In genomic region chr19:47472881-47473400, GRCm38 (mm10) we compare ENCODE assay signal across 8 mouse cellular contexts. TPM values are rescaled to one million over a fixed set of nuclear protein-coding genes. Genes with fewer than 3 reads are reported as not detected.
DNase-seq lines count a peak whose midpoint lies in the region; ATAC-seq and TF ChIP-seq lines count a peak whose summit lies in the region.

No protein-coding gene starts in this region.

- H3K27me3 ChIP-seq in heart, embryonic 15.5 days, result no peaks in the 10 kb centered on the region
- no peaks in the 10 kb centered on the region for H3K27me3 ChIP-seq in heart, embryonic 12.5 days (replicated peaks)
- no peaks in the 10 kb centered on the region for H3K27me3 ChIP-seq in heart, embryonic 16.5 days (ENCODE audit: control insufficient read depth, insufficient read depth, low read length)
- no peaks in the 10 kb centered on the region for H3K27me3 ChIP-seq in midbrain, postnatal 0 days (ENCODE audit: insufficient read depth, low read length)

- 36% methylated on average over 15 of the region's 15 CpGs for WGBS in heart, embryonic 15.5 days
- 44% methylated on average over 15 of the region's 15 CpGs for WGBS in heart, embryonic 12.5 days
- 37% methylated on average over 15 of the region's 15 CpGs for WGBS in heart, embryonic 16.5 days
- WGBS in midbrain, postnatal 0 days, result 25% methylated on average over 15 of the region's 15 CpGs

- H3K9me3 ChIP-seq in heart, embryonic 15.5 days (replicated peaks), result no peaks in the 10 kb centered on the region
- H3K9me3 ChIP-seq in heart, embryonic 12.5 days (replicated peaks), result no peaks in the 10 kb centered on the region
- H3K9me3 ChIP-seq in heart, embryonic 16.5 days (replicated peaks; ENCODE audit: control insufficient read depth, low read length), result 0 out of 2 replicates have a peak, but pooled peaks cover 2% of the 10 kb centered on the region
- H3K9me3 ChIP-seq in midbrain, postnatal 0 days (ENCODE audit: low read length), result no peaks in the 10 kb centered on the region

- TF ChIP-seq CTCF in brain, embryonic 14.5 days (IDR thresholded peaks at IDR 0.05; ENCODE audit: borderline replicate concordance, extremely low read depth, insufficient read depth, insufficient read length), result no peak
- TF ChIP-seq CTCF in midbrain, postnatal 0 days (IDR thresholded peaks at IDR 0.05), result no peak

- DNase-seq in brain, embryonic 14.5 days (ENCODE audit: low read depth), result peak; percentile 84
- peak; percentile 21 for DNase-seq in midbrain, postnatal 0 days (ENCODE audit: low spot score)
- no peak for DNase-seq in layer of hippocampus, adult 9-10 months (ENCODE audit: low spot score)
- no peak for DNase-seq in lung, postnatal 14 days
- no peak for DNase-seq in lung, adult 18-20 months

- H3K4me1 ChIP-seq in heart, embryonic 15.5 days (replicated peaks), result peaks cover 23% of the 10 kb centered on the region
- H3K4me1 ChIP-seq in heart, embryonic 12.5 days (replicated peaks), result peaks cover 22% of the 10 kb centered on the region
- peaks cover 23% of the 10 kb centered on the region for H3K4me1 ChIP-seq in heart, embryonic 16.5 days (ENCODE audit: control insufficient read depth, insufficient read depth, low read length)
- H3K4me1 ChIP-seq in midbrain, postnatal 0 days (ENCODE audit: insufficient read depth, low read length), result 0 out of 2 replicates have a peak, but pooled peaks cover 6% of the 10 kb centered on the region

- peak; percentile 78; the same call in 1 of the 2 replicates for ATAC-seq in heart, embryonic 15.5 days (replicated peaks; ENCODE audit: insufficient number of reproducible peaks, insufficient read depth, low FRiP score, low read depth)
- no peak for ATAC-seq in heart, embryonic 12.5 days (ENCODE audit: insufficient number of reproducible peaks, low FRiP score)
- peak; percentile 78 for ATAC-seq in heart, embryonic 16.5 days (replicated peaks; ENCODE audit: extremely low read depth, insufficient read depth, low FRiP score)
- ATAC-seq in midbrain, postnatal 0 days (ENCODE audit: low FRiP score), result no peak

- H3K9ac ChIP-seq in heart, embryonic 15.5 days, result no peak overlapping the region
- no peak overlapping the region for H3K9ac ChIP-seq in heart, embryonic 12.5 days
- peak overlapping the region; percentile 34 for H3K9ac ChIP-seq in heart, embryonic 16.5 days (ENCODE audit: low read length)
- no peak overlapping the region for H3K9ac ChIP-seq in midbrain, postnatal 0 days (replicated peaks; ENCODE audit: low read length, poor library complexity, severe bottlenecking)

- no peak for TF ChIP-seq POLR2A in brain, embryonic 14.5 days (IDR thresholded peaks at IDR 0.05; ENCODE audit: borderline replicate concordance, extremely low read depth, insufficient read depth, insufficient read length, poor library complexity, severe bottlenecking)

- peak overlapping the region; percentile 12; the same call in 1 of the 2 replicates for H3K27ac ChIP-seq in heart, embryonic 15.5 days
- H3K27ac ChIP-seq in heart, embryonic 12.5 days (ENCODE audit: poor library complexity, severe bottlenecking), result no peak overlapping the region
- 0 out of 2 replicates have a peak overlapping the region, but pooled peaks have one; percentile 21 for H3K27ac ChIP-seq in heart, embryonic 16.5 days (ENCODE audit: low read length)
- H3K27ac ChIP-seq in midbrain, postnatal 0 days (ENCODE audit: low read depth, low read length), result no peak overlapping the region

- no peak overlapping the region for H3K4me3 ChIP-seq in heart, embryonic 15.5 days
- no peak overlapping the region for H3K4me3 ChIP-seq in heart, embryonic 12.5 days
- H3K4me3 ChIP-seq in heart, embryonic 16.5 days (ENCODE audit: low read length), result no peak overlapping the region
- no peak overlapping the region for H3K4me3 ChIP-seq in midbrain, postnatal 0 days (ENCODE audit: low read depth, low read length)

- no peaks in the 10 kb centered on the region for H3K36me3 ChIP-seq in heart, embryonic 15.5 days
- no peaks in the 10 kb centered on the region for H3K36me3 ChIP-seq in heart, embryonic 12.5 days
- no peaks in the 10 kb centered on the region for H3K36me3 ChIP-seq in heart, embryonic 16.5 days (ENCODE audit: control insufficient read depth, insufficient read depth)
- H3K36me3 ChIP-seq in midbrain, postnatal 0 days (ENCODE audit: insufficient read depth, low read length), result no peaks in the 10 kb centered on the region

- peak overlapping the region; percentile 32 for H3K4me2 ChIP-seq in heart, embryonic 15.5 days
- H3K4me2 ChIP-seq in heart, embryonic 12.5 days, result no peak overlapping the region
- H3K4me2 ChIP-seq in heart, embryonic 16.5 days (ENCODE audit: low read depth, low read length), result peak overlapping the region; percentile 42
- H3K4me2 ChIP-seq in midbrain, postnatal 0 days (ENCODE audit: low read depth, low read length, poor library complexity, severe bottlenecking), result no peak overlapping the region; the same call in 1 of the 2 replicates

RNA-seq across cellular contexts. Expression of gene Sh3pxd2a, which starts 8.7 kb away (rescaled TPM):
- polyA plus RNA-seq in heart, embryonic 15.5 days (2015; fragmentation: Nextera tagmentation; extraction: Ambion mirVana), result 5.3 and 7.2 TPM in 2 replicates
- 6.2 TPM in 2 replicates for polyA plus RNA-seq in heart, embryonic 12.5 days (2016; fragmentation: Nextera tagmentation; extraction: Ambion mirVana)
- 10.1 and 14.5 TPM in 2 replicates for polyA plus RNA-seq in brain, embryonic 14.5 days (2012; rRNA removed)
- 4.5 and 6.3 TPM in 2 replicates for polyA plus RNA-seq in heart, embryonic 16.5 days (2015; fragmentation: Nextera tagmentation; extraction: Ambion mirVana)
- total RNA-seq in midbrain, postnatal 0 days (2014; rRNA removed), result 21.0 and 27.4 TPM in 2 replicates
- polyA plus RNA-seq in midbrain, postnatal 0 days (2015; fragmentation: Nextera tagmentation; extraction: Ambion mirVana), result 1.2 and 1.5 TPM in 2 replicates

Comparison
In these comparisons a context has a peak if more than half of its experiments do, and no peak if none do; other contexts are left out.
1. ATAC-seq: peak in heart, embryonic 15.5 days (single experiment) and heart, embryonic 16.5 days (single experiment); none in heart, embryonic 12.5 days (single experiment) and midbrain, postnatal 0 days (single experiment).
2. H3K27ac ChIP-seq: peak in heart, embryonic 15.5 days (single experiment) and heart, embryonic 16.5 days (single experiment); none in heart, embryonic 12.5 days (single experiment) and midbrain, postnatal 0 days (single experiment).
3. H3K4me2 ChIP-seq: peak in heart, embryonic 15.5 days (single experiment) and heart, embryonic 16.5 days (single experiment); none in heart, embryonic 12.5 days (single experiment) and midbrain, postnatal 0 days (single experiment).
4. DNase-seq: peak in brain, embryonic 14.5 days (single experiment) and midbrain, postnatal 0 days (single experiment); none in layer of hippocampus, adult 9-10 months (single experiment), lung, postnatal 14 days (single experiment) and lung, adult 18-20 months (0 of 2).